Mouse (Mus musculus): Measurements from ENCODE around the gene Ttc38. TPM values are rescaled to one million over a fixed set of nuclear protein-coding genes. Genes with fewer than 3 reads are reported as not detected.

Gene Ttc38
- total and polyA plus RNA-seq, 3 experiments: 2.1 to 4.2 TPM; not detected in 1

GRCm38 (mm10) chr15:85807404-85807803 lies 24.7 kb upstream of the Ttc38 start:
- H3K9ac ChIP-seq (ENCODE audit: control insufficient read depth, low read depth, low read length, poor library complexity, severe bottlenecking): no peak overlapping the region
- H3K79me2 ChIP-seq (ENCODE audit: control insufficient read depth, insufficient read depth, low read length, poor library complexity): peaks cover 2% of the 10 kb centered on the region; the same call in 1 of the 2 replicates
- H3K4me1 ChIP-seq (ENCODE audit: control insufficient read depth in 1 of 2, insufficient read depth in 2 of 2, low read length in 2 of 2): peaks cover under 1 to 12% of the 10 kb centered on the region in 2 experiments
- H3K9me3 ChIP-seq (replicated peaks; ENCODE audit: insufficient read depth, low read length): no peaks in the 10 kb centered on the region
- no peak overlapping the region for H3K4me3 ChIP-seq (ENCODE audit: control insufficient read depth in 1 of 2, insufficient read depth in 1 of 2, low read depth in 2 of 2, low read length in 2 of 2)
- no peak overlapping the region for H3K27ac ChIP-seq (ENCODE audit: control insufficient read depth, low read depth, low read length)
- no peaks in the 10 kb centered on the region for H3K27me3 ChIP-seq (ENCODE audit: control insufficient read depth in 1 of 2, insufficient read depth in 2 of 2, low read length in 2 of 2)
- no peak for DNase-seq (ENCODE audit: low read depth, low spot score)
- TF ChIP-seq ETS1 (IDR thresholded peaks at IDR 0.05; ENCODE audit: low read depth, low read length) (no peak), MYB (IDR thresholded peaks at IDR 0.05; ENCODE audit: low read depth, low read length) (no peak), ZMIZ1 (IDR thresholded peaks at IDR 0.05; ENCODE audit: low read depth, low read length) (no peak), MXI1 (IDR thresholded peaks at IDR 0.05; ENCODE audit: low read depth, low read length) (no peak), MAFK (IDR thresholded peaks at IDR 0.05; ENCODE audit: borderline replicate concordance, low read depth, low read length) (no peak), ELF1 (IDR thresholded peaks at IDR 0.05; ENCODE audit: low read depth, low read length) (no peak), TBP (IDR thresholded peaks at IDR 0.05; ENCODE audit: low read depth, low read length) (no peak), EP300 (IDR thresholded peaks at IDR 0.05; ENCODE audit: low read depth in 1 of 2, low read length in 2 of 2) (no peak), UBTF (IDR thresholded peaks at IDR 0.05; ENCODE audit: borderline replicate concordance, insufficient read depth, low read depth, low read length) (no peak), POLR2AphosphoS2 (IDR thresholded peaks at IDR 0.05; ENCODE audit: low read length) (no peak), MAZ (IDR thresholded peaks at IDR 0.05; ENCODE audit: low read depth, low read length) (no peak), MYC (IDR thresholded peaks at IDR 0.05; ENCODE audit: low read depth, low read length) (no peak), CHD1 (IDR thresholded peaks at IDR 0.05; ENCODE audit: low read depth, low read length) (no peak), MAX (IDR thresholded peaks at IDR 0.05; ENCODE audit: low read length) (no peak), GABPA (IDR thresholded peaks at IDR 0.05; ENCODE audit: low read depth, low read length) (no peak), USF1 (IDR thresholded peaks at IDR 0.05; ENCODE audit: low read depth, low read length) (no peak), SMC3 (IDR thresholded peaks at IDR 0.05; ENCODE audit: low read depth, low read length) (no peak), POLR2AphosphoS5 (IDR thresholded peaks at IDR 0.05; ENCODE audit: borderline replicate concordance, low read depth, low read length) (no peak), MEF2A (IDR thresholded peaks at IDR 0.05; ENCODE audit: extremely low read depth, insufficient replicate concordance, low read depth, low read length, poor library complexity, severe bottlenecking) (no peak)
- H3K36me3 ChIP-seq (ENCODE audit: control insufficient read depth in 1 of 2, insufficient read depth in 2 of 2, low read length in 2 of 2): peaks cover 0 to 8% of the 10 kb centered on the region in 2 experiments; a peak in 2 of 4 replicates

- H3K36me3 ChIP-seq (ENCODE audit: control insufficient read depth in 1 of 2, insufficient read depth in 2 of 2, low read length in 2 of 2): peaks cover 0 to 8% of the 10 kb centered on the region in 2 experiments; a peak in 2 of 4 replicates
- no peaks in the 10 kb centered on the region for H3K27me3 ChIP-seq (ENCODE audit: control insufficient read depth in 1 of 2, insufficient read depth in 2 of 2, low read length in 2 of 2)
- no peak for DNase-seq (ENCODE audit: low read depth, low spot score)
- no peaks in the 10 kb centered on the region for H3K9me3 ChIP-seq (replicated peaks; ENCODE audit: insufficient read depth, low read length)
- no peak overlapping the region for H3K9ac ChIP-seq (ENCODE audit: control insufficient read depth, low read depth, low read length, poor library complexity, severe bottlenecking)
- H3K27ac ChIP-seq (ENCODE audit: control insufficient read depth, low read depth, low read length): no peak overlapping the region
- H3K4me3 ChIP-seq (ENCODE audit: control insufficient read depth in 1 of 2, insufficient read depth in 1 of 2, low read depth in 2 of 2, low read length in 2 of 2): no peak overlapping the region
- peaks cover 5 to 12% of the 10 kb centered on the region in 2 experiments for H3K4me1 ChIP-seq (ENCODE audit: control insufficient read depth in 1 of 2, insufficient read depth in 2 of 2, low read length in 2 of 2)
- peaks cover 2% of the 10 kb centered on the region; the same call in 1 of the 2 replicates for H3K79me2 ChIP-seq (ENCODE audit: control insufficient read depth, insufficient read depth, low read length, poor library complexity)
- TF ChIP-seq CHD1 (IDR thresholded peaks at IDR 0.05; ENCODE audit: low read depth, low read length): no peak
- no peak for TF ChIP-seq EP300 (IDR thresholded peaks at IDR 0.05; ENCODE audit: low read depth in 1 of 2, low read length in 2 of 2)
- TF ChIP-seq TCF12 (IDR thresholded peaks at IDR 0.05; ENCODE audit: low read depth, low read length): no peak
- no peak for TF ChIP-seq TAL1 (IDR thresholded peaks at IDR 0.05; ENCODE audit: low read length)
These were observed 24.1 kb upstream of the Ttc38 start for GRCm38 (mm10) chr15:85808031-85808430.
